Mouse (Mus musculus) liver, embryonic 15.5 days (tissue): ENCODE measurements at regions not wholly inside any gene's neighbourhood (a gene's known extent, or its start where the extent isn't known, plus 50 kb on each side); places are given as distances from the start of the nearest gene placed in this dataset.

Source experiments
- ATAC-seq: fragments of 200-750 bp; cut with Nextera tagmentation; 2 replicates; pipeline ENCODE4 v1.8.0; 2017; ENCODE audit warnings: moderate number of reproducible peaks, mild to moderate bottlenecking, moderate library complexity; ENCODE audit not compliant: insufficient read depth
- H3K27ac ChIP-seq: fragments of 300-500 bp; sonication (generic); replicated peaks from 2 replicates; pipeline ENCODE4 v1.5.1; 2015; ENCODE audit warnings: mild to moderate bottlenecking, inconsistent platforms
- H3K27me3 ChIP-seq: fragments of 300-500 bp; sonication (generic); 2 replicates; pipeline ENCODE4 v1.6.1; 2015; ENCODE audit warnings: mild to moderate bottlenecking, inconsistent platforms
- H3K36me3 ChIP-seq: fragments of 300-500 bp; sonication (generic); replicated peaks from 2 replicates; pipeline ENCODE4 v1.6.1; 2015; ENCODE audit warnings: moderate library complexity, mild to moderate bottlenecking, inconsistent platforms
- H3K4me1 ChIP-seq: fragments of 300-500 bp; sonication (generic); replicated peaks from 2 replicates; pipeline ENCODE4 v1.6.1; 2015; ENCODE audit warnings: inconsistent platforms
- H3K4me2 ChIP-seq: fragments of 300-500 bp; sonication (generic); 2 replicates; pipeline ENCODE4 v1.6.1; 2015; ENCODE audit warnings: moderate library complexity, mild to moderate bottlenecking, inconsistent platforms
- H3K4me3 ChIP-seq: fragments of 300-500 bp; sonication (generic); replicated peaks from 2 replicates; pipeline ENCODE4 v1.5.1; 2015; ENCODE audit warnings: mild to moderate bottlenecking, inconsistent platforms
- H3K9ac ChIP-seq: fragments of 300-500 bp; sonication (generic); 2 replicates; pipeline ENCODE4 v1.6.1; 2015; ENCODE audit warnings: moderate library complexity, mild to moderate bottlenecking, inconsistent platforms
- H3K9me3 ChIP-seq: fragments of 300-500 bp; sonication (generic); replicated peaks from 2 replicates; pipeline ENCODE4 v1.6.1; 2016; ENCODE audit warnings: inconsistent platforms
- WGBS: fragments of 180-500 bp; shearing (Covaris S2); methylation state at CpG from one replicate; pipeline ENCODE4 v1.1.7; 2015; ENCODE audit warnings: mixed read lengths; ENCODE audit not compliant: insufficient replicate concordance; 5-methylcytosine and 5-hydroxymethylcytosine counted together

- Histone ChIP-seq H3K27me3 (no peaks in the 10 kb centered on the region), H3K9ac (no peak overlapping the region), H3K36me3 (no peaks in the 10 kb centered on the region), H3K27ac (no peak overlapping the region), H3K4me1 (no peaks in the 10 kb centered on the region), H3K4me2 (no peak overlapping the region), H3K4me3 (no peak overlapping the region), H3K9me3 (no peaks in the 10 kb centered on the region)
- ATAC-seq, result no peak
Observed at GRCm38 (mm10) chr10:111777559-111777958, 194.9 kb upstream of the Krr1 start.

GRCm38 (mm10) chr10:111778111-111778510, 194.4 kb upstream of the Krr1 start:
- H3K4me2 ChIP-seq, result no peak overlapping the region
- H3K9ac ChIP-seq, result no peak overlapping the region
- no peak for ATAC-seq
- H3K9me3 ChIP-seq, result no peaks in the 10 kb centered on the region
- H3K4me1 ChIP-seq, result no peaks in the 10 kb centered on the region
- no peak overlapping the region for H3K4me3 ChIP-seq
- H3K27ac ChIP-seq, result no peak overlapping the region
- no peaks in the 10 kb centered on the region for H3K36me3 ChIP-seq
- H3K27me3 ChIP-seq, result no peaks in the 10 kb centered on the region
- 78% methylated on average over 5 of the region's 5 CpGs for WGBS

GRCm38 (mm10) chr10:111779956-111780355, 192.5 kb upstream of the Krr1 start:
- H3K9ac ChIP-seq, result no peak overlapping the region
- H3K4me3 ChIP-seq, result no peak overlapping the region
- H3K36me3 ChIP-seq, result no peaks in the 10 kb centered on the region
- ATAC-seq, result no peak
- 54% methylated on average over 7 of the region's 7 CpGs for WGBS
- H3K4me1 ChIP-seq, result no peaks in the 10 kb centered on the region
- no peaks in the 10 kb centered on the region for H3K9me3 ChIP-seq
- no peaks in the 10 kb centered on the region for H3K27me3 ChIP-seq
- no peak overlapping the region for H3K4me2 ChIP-seq
- H3K27ac ChIP-seq, result no peak overlapping the region

- Histone ChIP-seq H3K9ac (no peak overlapping the region), H3K27ac (no peak overlapping the region), H3K4me2 (no peak overlapping the region), H3K4me3 (no peak overlapping the region), H3K4me1 (no peaks in the 10 kb centered on the region), H3K36me3 (no peaks in the 10 kb centered on the region), H3K27me3 (no peaks in the 10 kb centered on the region), H3K9me3 (no peaks in the 10 kb centered on the region)
- ATAC-seq, result no peak
- 73% methylated on average over 22 of the region's 22 CpGs for WGBS
Observed at GRCm38 (mm10) chr10:111782195-111782810, 190.2 kb upstream of the Krr1 start.

- WGBS, result 65% methylated on average over 3 of the region's 3 CpGs
- H3K27ac ChIP-seq, result no peak overlapping the region
- H3K4me2 ChIP-seq, result no peak overlapping the region
Observed at GRCm38 (mm10) chr10:111783496-111783895, 189.0 kb upstream of the Krr1 start.

GRCm38 (mm10) chr10:111784065-111784853, 188.2 kb upstream of the Krr1 start:
- H3K4me1 ChIP-seq, result no peaks in the 10 kb centered on the region
- H3K9ac ChIP-seq, result no peak overlapping the region
- no peaks in the 10 kb centered on the region for H3K36me3 ChIP-seq
- H3K4me2 ChIP-seq, result no peak overlapping the region
- H3K27ac ChIP-seq, result no peak overlapping the region
- H3K4me3 ChIP-seq, result no peak overlapping the region
- H3K9me3 ChIP-seq, result no peaks in the 10 kb centered on the region
- no peak for ATAC-seq
- 65% methylated on average over 12 of the region's 12 CpGs for WGBS
- H3K27me3 ChIP-seq, result no peaks in the 10 kb centered on the region

More at GRCm38 (mm10) chr10:111783496-111783895, 189.0 kb upstream of the Krr1 start:
- H3K36me3 ChIP-seq, result no peaks in the 10 kb centered on the region
- ATAC-seq, result no peak
- no peaks in the 10 kb centered on the region for H3K27me3 ChIP-seq
- H3K9ac ChIP-seq, result no peak overlapping the region
- no peaks in the 10 kb centered on the region for H3K9me3 ChIP-seq
- H3K4me1 ChIP-seq, result no peaks in the 10 kb centered on the region
- H3K4me3 ChIP-seq, result no peak overlapping the region

- no peak for ATAC-seq
Observed at GRCm38 (mm10) chr10:111787175-111787574, 185.3 kb upstream of the Krr1 start.

GRCm38 (mm10) chr10:111789264-111789663, 183.2 kb upstream of the Krr1 start:
- Histone ChIP-seq H3K27me3 (no peaks in the 10 kb centered on the region), H3K9ac (no peak overlapping the region), H3K4me3 (no peak overlapping the region), H3K4me1 (no peaks in the 10 kb centered on the region), H3K9me3 (no peaks in the 10 kb centered on the region), H3K27ac (no peak overlapping the region), H3K4me2 (no peak overlapping the region), H3K36me3 (no peaks in the 10 kb centered on the region)
- 82% methylated on average over 9 of the region's 9 CpGs for WGBS
- no peak for ATAC-seq

More at GRCm38 (mm10) chr10:111787175-111787574, 185.3 kb upstream of the Krr1 start:
- Histone ChIP-seq H3K4me2 (no peak overlapping the region), H3K27me3 (no peaks in the 10 kb centered on the region), H3K36me3 (no peaks in the 10 kb centered on the region), H3K9me3 (no peaks in the 10 kb centered on the region), H3K4me1 (no peaks in the 10 kb centered on the region), H3K27ac (no peak overlapping the region), H3K9ac (no peak overlapping the region), H3K4me3 (no peak overlapping the region)
- 64% methylated on average over 9 of the region's 9 CpGs for WGBS

GRCm38 (mm10) chr10:111790911-111791310, 181.6 kb upstream of the Krr1 start:
- WGBS, result 75% methylated on average over 2 of the region's 2 CpGs
- Histone ChIP-seq H3K27me3 (no peaks in the 10 kb centered on the region), H3K27ac (no peak overlapping the region), H3K36me3 (no peaks in the 10 kb centered on the region), H3K9me3 (no peaks in the 10 kb centered on the region), H3K4me1 (no peaks in the 10 kb centered on the region), H3K4me3 (no peak overlapping the region), H3K9ac (no peak overlapping the region), H3K4me2 (no peak overlapping the region)
- no peak for ATAC-seq

GRCm38 (mm10) chr10:111795056-111795455, 177.4 kb upstream of the Krr1 start:
- Histone ChIP-seq H3K4me2 (no peak overlapping the region), H3K27ac (no peak overlapping the region), H3K4me1 (no peaks in the 10 kb centered on the region), H3K9me3 (no peaks in the 10 kb centered on the region), H3K9ac (no peak overlapping the region), H3K36me3 (no peaks in the 10 kb centered on the region), H3K27me3 (no peaks in the 10 kb centered on the region), H3K4me3 (no peak overlapping the region)
- no peak for ATAC-seq
- 68% methylated on average over 5 of the region's 5 CpGs for WGBS

GRCm38 (mm10) chr10:111795756-111796155, 176.7 kb upstream of the Krr1 start:
- H3K4me1 ChIP-seq, result no peaks in the 10 kb centered on the region
- H3K27ac ChIP-seq, result no peak overlapping the region
- ATAC-seq, result no peak

More at GRCm38 (mm10) chr10:111795756-111796155, 176.7 kb upstream of the Krr1 start:
- no peaks in the 10 kb centered on the region for H3K27me3 ChIP-seq
- no peaks in the 10 kb centered on the region for H3K36me3 ChIP-seq
- no peaks in the 10 kb centered on the region for H3K9me3 ChIP-seq
- no peak overlapping the region for H3K4me2 ChIP-seq
- 55% methylated on average over 3 of the region's 3 CpGs for WGBS
- no peak overlapping the region for H3K4me3 ChIP-seq
- H3K9ac ChIP-seq, result no peak overlapping the region
